Mouse (Mus musculus): ENCODE measurements at regions not wholly inside any gene's neighbourhood (a gene's known extent, or its start where the extent isn't known, plus 50 kb on each side); places are given as distances from the start of the nearest gene placed in this dataset.
A peak's percentile ranks its signal among the peaks of the same experiment; 100 is the strongest.

GRCm38 (mm10) chr8:8952212-8952611 is 261.9 kb upstream of the Arglu1 start:
- no peak overlapping the region for H3K4me3 ChIP-seq (replicated peaks; ENCODE audit: low read depth, low read length)
- ATAC-seq (replicated peaks; ENCODE audit: low FRiP score, low read depth) (no peak), DNase-seq (ENCODE audit: low spot score) (peak; percentile 31)
- no peaks in the 10 kb centered on the region for H3K9me3 ChIP-seq (replicated peaks; ENCODE audit: low read length)
- no peaks in the 10 kb centered on the region for H3K36me3 ChIP-seq (ENCODE audit: insufficient read depth, low read length)
- no peak overlapping the region for H3K9ac ChIP-seq (ENCODE audit: low read depth, low read length)
- 0 out of 2 replicates have a peak, but pooled peaks cover 6% of the 10 kb centered on the region for H3K4me1 ChIP-seq (replicated peaks; ENCODE audit: insufficient read depth, low read length)
- 13% methylated on average over 4 of the region's 4 CpGs for WGBS
- no peak for TF ChIP-seq CTCF (IDR thresholded peaks at IDR 0.05; ENCODE audit: low read depth)
- H3K4me2 ChIP-seq (ENCODE audit: low read length) = no peak overlapping the region
- no peak overlapping the region for H3K27ac ChIP-seq
- H3K27me3 ChIP-seq (ENCODE audit: insufficient read depth, low read length) = no peaks in the 10 kb centered on the region

GRCm38 (mm10) chr8:8951186-8951585 is 260.9 kb upstream of the Arglu1 start:
- 0 out of 2 replicates have a peak, but pooled peaks cover 6% of the 10 kb centered on the region for H3K4me1 ChIP-seq (replicated peaks; ENCODE audit: insufficient read depth, low read length)
- ATAC-seq (replicated peaks; ENCODE audit: low FRiP score, low read depth) (no peak), DNase-seq (ENCODE audit: low spot score) (peak; percentile 26)
- H3K9me3 ChIP-seq (replicated peaks; ENCODE audit: low read length) = no peaks in the 10 kb centered on the region
- WGBS = 13% methylated on average over 9 of the region's 9 CpGs
- no peaks in the 10 kb centered on the region for H3K36me3 ChIP-seq (ENCODE audit: insufficient read depth, low read length)
- no peak overlapping the region for H3K9ac ChIP-seq (ENCODE audit: low read depth, low read length)
- H3K4me3 ChIP-seq (replicated peaks; ENCODE audit: low read depth, low read length) = no peak overlapping the region
- no peak overlapping the region for H3K4me2 ChIP-seq (ENCODE audit: low read length)
- no peak for TF ChIP-seq CTCF (IDR thresholded peaks at IDR 0.05; ENCODE audit: low read depth)
- no peaks in the 10 kb centered on the region for H3K27me3 ChIP-seq (ENCODE audit: insufficient read depth, low read length)
- peak overlapping the region; percentile 2; the same call in 1 of the 2 replicates for H3K27ac ChIP-seq

- no peak overlapping the region for H3K27ac ChIP-seq
- WGBS = 26% methylated on average over 7 of the region's 7 CpGs
- no peaks in the 10 kb centered on the region for H3K9me3 ChIP-seq (replicated peaks; ENCODE audit: low read length)
- H3K4me2 ChIP-seq (ENCODE audit: low read length) = no peak overlapping the region
- no peak for TF ChIP-seq CTCF (IDR thresholded peaks at IDR 0.05; ENCODE audit: low read depth)
- no peaks in the 10 kb centered on the region for H3K36me3 ChIP-seq (ENCODE audit: insufficient read depth, low read length)
- DNase-seq (ENCODE audit: low spot score) (peak; percentile 65), ATAC-seq (replicated peaks; ENCODE audit: low FRiP score, low read depth) (0 out of 2 replicates have a peak, but pooled peaks have one; percentile 25)
- H3K4me1 ChIP-seq (replicated peaks; ENCODE audit: insufficient read depth, low read length) = 0 out of 2 replicates have a peak, but pooled peaks cover 6% of the 10 kb centered on the region
- no peaks in the 10 kb centered on the region for H3K27me3 ChIP-seq (ENCODE audit: insufficient read depth, low read length)
- no peak overlapping the region for H3K4me3 ChIP-seq (replicated peaks; ENCODE audit: low read depth, low read length)
- no peak overlapping the region for H3K9ac ChIP-seq (ENCODE audit: low read depth, low read length)
Observed at GRCm38 (mm10) chr8:8947516-8948161, 257.3 kb upstream of the Arglu1 start.

DNA sequence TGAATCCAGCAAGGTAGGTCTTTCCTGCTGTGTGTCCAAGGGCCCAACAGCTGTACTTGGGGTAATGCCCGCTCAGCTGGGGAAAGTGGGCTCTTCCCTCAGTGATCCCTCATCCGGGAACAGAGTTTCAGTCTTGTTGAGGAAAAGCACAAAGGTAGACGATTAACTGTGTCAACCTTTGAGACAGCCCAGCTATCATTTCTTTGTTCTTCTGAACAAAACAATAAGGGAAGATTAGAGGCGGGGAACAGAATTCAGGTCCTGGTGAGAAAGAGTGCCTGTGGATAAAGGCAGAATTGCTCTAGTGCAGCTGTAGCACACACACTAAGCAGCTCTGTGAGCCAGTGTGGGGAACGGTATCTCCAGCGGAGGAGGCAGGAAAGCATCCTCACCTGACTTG is 252.7 kb upstream of the Arglu1 start:
- Histone ChIP-seq H3K27me3 (ENCODE audit: insufficient read depth, low read length) (no peaks in the 10 kb centered on the region), H3K9me3 (replicated peaks; ENCODE audit: low read length) (no peaks in the 10 kb centered on the region), H3K36me3 (ENCODE audit: insufficient read depth, low read length) (no peaks in the 10 kb centered on the region), H3K27ac (no peak overlapping the region), H3K9ac (ENCODE audit: low read depth, low read length) (no peak overlapping the region), H3K4me2 (ENCODE audit: low read length) (no peak overlapping the region), H3K4me3 (replicated peaks; ENCODE audit: low read depth, low read length) (no peak overlapping the region), H3K4me1 (replicated peaks; ENCODE audit: insufficient read depth, low read length) (no peaks in the 10 kb centered on the region)
- WGBS = 71% methylated on average over 6 of the region's 6 CpGs
- TF ChIP-seq CTCF (IDR thresholded peaks at IDR 0.05; ENCODE audit: low read depth) = no peak
- no peak for ATAC-seq (replicated peaks; ENCODE audit: low FRiP score, low read depth)
- DNase-seq (ENCODE audit: low spot score) = no peak

DNA sequence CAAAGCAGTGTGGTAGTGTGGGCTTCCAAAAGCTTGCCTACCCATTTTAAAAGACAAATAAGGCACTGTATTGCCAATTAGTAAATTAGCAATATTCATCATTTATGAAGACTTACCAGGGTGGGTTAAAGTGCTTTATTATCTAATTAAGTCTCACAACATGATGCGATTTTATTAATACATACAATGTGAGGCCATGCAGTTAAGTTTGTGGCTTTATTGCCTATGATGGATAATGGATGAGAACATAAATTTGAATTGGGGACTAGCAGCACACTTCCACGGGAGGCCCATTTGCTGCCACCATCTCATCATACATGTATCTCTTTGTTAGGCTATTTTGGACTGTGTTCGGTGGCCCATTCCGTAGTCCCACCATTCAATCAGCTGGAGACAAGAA is 250.6 kb upstream of the Arglu1 start:
- no peak overlapping the region for H3K4me2 ChIP-seq (ENCODE audit: low read length)
- no peaks in the 10 kb centered on the region for H3K27me3 ChIP-seq (ENCODE audit: insufficient read depth, low read length)
- H3K9me3 ChIP-seq (replicated peaks; ENCODE audit: low read length) = no peaks in the 10 kb centered on the region
- no peak for TF ChIP-seq CTCF (IDR thresholded peaks at IDR 0.05; ENCODE audit: low read depth)
- DNase-seq (ENCODE audit: low spot score) = no peak
- H3K36me3 ChIP-seq (ENCODE audit: insufficient read depth, low read length) = no peaks in the 10 kb centered on the region
- H3K4me1 ChIP-seq (replicated peaks; ENCODE audit: insufficient read depth, low read length) = no peaks in the 10 kb centered on the region
- no peak overlapping the region for H3K27ac ChIP-seq
- 85% methylated on average over 4 of the region's 4 CpGs for WGBS
- no peak for ATAC-seq (replicated peaks; ENCODE audit: low FRiP score, low read depth)
- no peak overlapping the region for H3K9ac ChIP-seq (ENCODE audit: low read depth, low read length)
- no peak overlapping the region for H3K4me3 ChIP-seq (replicated peaks; ENCODE audit: low read depth, low read length)

DNA sequence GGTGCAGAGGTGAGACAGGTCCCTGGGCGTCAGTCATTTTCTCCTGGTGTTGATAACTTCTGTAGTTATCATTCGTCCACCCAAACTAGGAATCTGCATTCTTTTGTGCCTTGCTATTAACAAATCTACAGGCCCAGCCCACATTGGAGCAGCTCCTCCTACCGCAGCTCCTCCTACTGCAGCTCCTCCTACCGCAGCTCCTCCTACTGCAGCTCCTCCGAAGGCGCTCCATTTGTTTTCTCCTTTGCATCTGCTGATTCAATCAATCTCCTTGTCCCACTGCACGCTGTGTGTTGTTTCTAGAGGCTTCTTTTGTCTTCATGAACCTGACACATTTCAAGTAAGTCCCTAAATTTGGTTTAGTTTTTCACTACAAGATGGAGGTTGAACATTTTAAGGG is 248.2 kb upstream of the Arglu1 start:
- DNase-seq (ENCODE audit: low spot score) (no peak), ATAC-seq (replicated peaks; ENCODE audit: low FRiP score, low read depth) (no peak)
- 89% methylated on average over 7 of the region's 7 CpGs for WGBS
- H3K4me1 ChIP-seq (replicated peaks; ENCODE audit: insufficient read depth, low read length) = no peaks in the 10 kb centered on the region
- no peak overlapping the region for H3K4me2 ChIP-seq (ENCODE audit: low read length)
- no peak overlapping the region for H3K27ac ChIP-seq
- H3K27me3 ChIP-seq (ENCODE audit: insufficient read depth, low read length) = no peaks in the 10 kb centered on the region
- H3K36me3 ChIP-seq (ENCODE audit: insufficient read depth, low read length) = no peaks in the 10 kb centered on the region
- no peak overlapping the region for H3K4me3 ChIP-seq (replicated peaks; ENCODE audit: low read depth, low read length)
- TF ChIP-seq CTCF (IDR thresholded peaks at IDR 0.05; ENCODE audit: low read depth) = no peak
- H3K9me3 ChIP-seq (replicated peaks; ENCODE audit: low read length) = no peaks in the 10 kb centered on the region
- H3K9ac ChIP-seq (ENCODE audit: low read depth, low read length) = no peak overlapping the region

- ATAC-seq (replicated peaks; ENCODE audit: low FRiP score, low read depth) (no peak), DNase-seq (ENCODE audit: low spot score) (no peak)
- H3K9me3 ChIP-seq (replicated peaks; ENCODE audit: low read length) = no peaks in the 10 kb centered on the region
- H3K27ac ChIP-seq = no peak overlapping the region
- no peaks in the 10 kb centered on the region for H3K27me3 ChIP-seq (ENCODE audit: insufficient read depth, low read length)
- 74% methylated on average over 3 of the region's 3 CpGs for WGBS
- no peak for TF ChIP-seq CTCF (IDR thresholded peaks at IDR 0.05; ENCODE audit: low read depth)
- H3K4me2 ChIP-seq (ENCODE audit: low read length) = no peak overlapping the region
- H3K9ac ChIP-seq (ENCODE audit: low read depth, low read length) = no peak overlapping the region
- no peak overlapping the region for H3K4me3 ChIP-seq (replicated peaks; ENCODE audit: low read depth, low read length)
- H3K36me3 ChIP-seq (ENCODE audit: insufficient read depth, low read length) = no peaks in the 10 kb centered on the region
- H3K4me1 ChIP-seq (replicated peaks; ENCODE audit: insufficient read depth, low read length) = no peaks in the 10 kb centered on the region
Observed at GRCm38 (mm10) chr8:8932466-8932865, 242.1 kb upstream of the Arglu1 start.

Data from kidney, postnatal 0 days (tissue).